Mouse (Mus musculus): ENCODE data around the gene Hspa4. TPM values are rescaled to one million over a fixed set of nuclear protein-coding genes. Genes with fewer than 3 reads are reported as not detected.
"Not testable (repeated sequence)": the region's sequence is repeated elsewhere in the genome, so short reads cannot be mapped to it uniquely, and the experiment has no call there.

Hspa4 gene
- total RNA-seq (2017) = 558 and 573 TPM in 2 replicates

- ATAC-seq (replicated peaks; ENCODE audit: low read depth, poor library complexity, severe bottlenecking) = peak; percentile 93
These were observed at the start of gene Hspa4 for GRCm38 (mm10) chr11:53300330-53301166. Hspa4 (minus strand) TSS chr11:53300457.

- ATAC-seq (replicated peaks; ENCODE audit: low read depth, poor library complexity, severe bottlenecking) = no peak
These were observed 45.5 kb upstream of the Hspa4 start for GRCm38 (mm10) chr11:53345738-53346137.

DNA sequence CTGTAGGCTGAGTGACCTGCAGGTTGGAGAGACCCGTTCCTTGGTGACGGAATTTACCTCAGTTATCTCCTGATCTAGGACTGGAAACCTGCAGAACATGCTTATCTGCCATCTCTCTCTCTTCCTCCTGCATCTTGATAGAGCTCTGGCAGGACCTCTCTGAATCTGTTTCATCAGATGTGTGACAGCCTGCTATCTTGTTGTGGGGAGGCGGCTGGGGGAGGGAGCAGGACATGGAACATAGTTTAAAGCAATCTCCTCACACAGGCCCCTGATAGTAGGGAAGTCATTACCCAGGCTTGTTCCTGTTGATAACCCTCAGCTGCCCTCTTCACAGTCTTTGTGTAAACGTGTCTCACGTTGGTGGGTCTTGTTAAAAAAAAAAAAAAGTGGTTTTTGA, 45.1 kb upstream of the Hspa4 start:
- ATAC-seq (replicated peaks; ENCODE audit: low read depth, poor library complexity, severe bottlenecking) = peak; percentile 79

DNA sequence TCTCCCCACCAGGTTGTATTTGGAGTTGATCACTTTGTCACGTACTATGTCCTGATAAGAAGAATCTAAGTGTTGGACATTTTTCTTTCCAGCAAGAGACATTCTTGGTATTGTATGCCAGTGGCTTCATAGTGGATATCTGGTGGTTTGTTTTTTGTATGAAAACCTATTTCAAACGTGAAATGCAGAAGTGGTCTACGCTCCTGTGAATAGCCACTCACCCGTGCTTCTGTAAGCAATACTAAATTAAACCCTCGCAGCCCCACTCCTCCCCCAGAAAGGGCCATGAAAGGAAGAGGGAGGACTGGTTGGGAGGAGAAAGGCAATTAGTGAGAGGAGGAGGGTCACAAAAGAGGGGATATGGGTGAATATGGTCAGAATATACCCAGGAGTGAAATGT, 42.5 kb upstream of the Hspa4 start:
- peak; percentile 59 for ATAC-seq (replicated peaks; ENCODE audit: low read depth, poor library complexity, severe bottlenecking)

DNA sequence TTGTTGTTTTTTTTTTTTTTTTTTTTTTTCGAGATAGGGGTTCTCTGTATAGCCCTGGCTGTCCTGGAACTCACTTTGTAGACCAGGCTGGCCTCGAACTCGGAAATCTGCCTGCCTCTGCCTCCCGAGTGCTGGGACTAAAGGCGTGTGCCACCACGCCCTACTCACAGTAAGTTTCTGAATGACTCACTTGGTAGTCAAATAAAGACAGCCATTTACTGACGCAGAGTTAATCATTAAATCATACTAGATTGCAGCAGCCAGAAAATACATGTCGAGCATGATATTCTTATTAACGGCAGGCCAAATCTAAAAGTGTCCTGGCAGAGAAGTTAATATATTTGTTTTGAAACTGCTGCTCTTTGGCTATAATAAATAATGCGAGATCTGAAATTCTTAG, 40.8 kb upstream of the Hspa4 start:
- ATAC-seq (replicated peaks; ENCODE audit: low read depth, poor library complexity, severe bottlenecking) = not testable (repeated sequence)

GRCm38 (mm10) chr11:53337684-53338083, 37.4 kb upstream of the Hspa4 start:
- ATAC-seq (replicated peaks; ENCODE audit: low read depth, poor library complexity, severe bottlenecking) = no peak

- no peak for ATAC-seq (replicated peaks; ENCODE audit: low read depth, poor library complexity, severe bottlenecking)
These were observed 36.7 kb upstream of the Hspa4 start for GRCm38 (mm10) chr11:53336924-53337323.

GRCm38 (mm10) chr11:53336182-53336571, 35.9 kb upstream of the Hspa4 start:
- ATAC-seq (replicated peaks; ENCODE audit: low read depth, poor library complexity, severe bottlenecking) = no peak

DNA sequence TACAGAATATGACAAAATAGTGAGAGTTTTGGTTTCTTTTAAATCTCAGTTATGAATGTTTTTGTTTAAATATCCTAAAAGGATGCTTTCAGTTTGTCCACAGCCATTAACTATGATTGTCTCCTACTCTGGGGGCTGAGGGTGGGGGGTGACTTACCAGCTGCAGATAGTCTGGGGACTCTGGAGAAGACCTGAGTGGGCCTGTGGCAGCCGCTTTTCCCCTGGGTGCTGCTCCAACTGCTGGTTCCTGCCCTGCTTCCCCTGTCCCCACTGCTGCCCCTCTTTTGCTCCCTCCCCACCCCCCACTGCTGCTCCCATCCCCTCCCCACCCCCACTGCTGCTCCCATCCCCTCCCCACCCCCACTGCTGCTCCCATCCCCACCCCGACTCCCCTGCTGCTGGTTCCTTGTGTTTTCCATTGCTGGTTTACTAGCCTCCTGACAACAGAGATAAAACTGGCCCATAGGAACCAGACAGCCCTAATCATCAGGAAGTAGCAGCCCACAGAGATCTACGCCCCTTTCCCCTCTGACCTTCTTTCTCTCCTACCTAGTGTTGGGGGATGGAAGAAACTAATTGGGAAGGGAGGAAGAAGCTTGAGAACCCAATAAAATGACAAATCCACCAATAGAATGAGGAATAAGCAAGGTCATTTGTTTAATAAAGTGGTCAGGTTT, 35.4 kb upstream of the Hspa4 start:
- ATAC-seq (replicated peaks; ENCODE audit: low read depth, poor library complexity, severe bottlenecking) = peak; percentile 85

DNA sequence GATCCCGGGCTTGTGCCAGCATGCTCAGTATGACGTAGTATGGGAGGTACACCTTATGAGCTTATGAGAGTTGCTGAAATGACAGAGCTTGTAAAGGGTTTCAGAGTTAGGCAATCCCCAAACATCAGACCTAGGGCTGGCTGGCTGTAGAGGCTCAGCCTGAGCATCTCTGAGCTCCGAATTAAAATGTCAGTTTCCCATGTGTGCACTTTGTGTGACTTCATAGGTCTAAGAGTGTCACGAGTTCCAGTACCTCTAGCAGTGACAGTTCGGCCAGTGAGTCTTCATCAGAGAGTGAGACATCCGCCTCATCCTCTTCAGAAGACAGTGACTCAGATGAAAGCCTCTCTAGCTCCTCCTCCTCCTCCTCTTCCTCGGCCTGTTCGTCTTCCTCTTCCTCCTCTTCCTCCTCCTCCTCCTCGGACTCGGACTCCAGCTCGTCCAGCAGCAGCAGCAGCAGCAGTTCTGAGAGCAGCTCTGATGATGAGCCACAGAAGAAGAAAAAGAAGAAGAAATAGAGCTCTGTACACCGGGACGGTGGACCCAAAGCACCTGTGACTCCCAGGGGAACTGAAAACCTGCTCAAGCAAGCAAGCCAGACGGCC, 31.9 kb upstream of the Hspa4 start:
- ATAC-seq (replicated peaks; ENCODE audit: low read depth, poor library complexity, severe bottlenecking) = no peak

- no peak for ATAC-seq (replicated peaks; ENCODE audit: low read depth, poor library complexity, severe bottlenecking)
These were observed 30.9 kb upstream of the Hspa4 start for GRCm38 (mm10) chr11:53331121-53331520.

GRCm38 (mm10) chr11:53330325-53330724, 30.1 kb upstream of the Hspa4 start:
- ATAC-seq (replicated peaks; ENCODE audit: low read depth, poor library complexity, severe bottlenecking) = no peak

GRCm38 (mm10) chr11:53324512-53324968, 24.3 kb upstream of the Hspa4 start, which contains the start of gene Zcchc10:
Zcchc10 (plus strand) TSS chr11:53324679.
- ATAC-seq (replicated peaks; ENCODE audit: low read depth, poor library complexity, severe bottlenecking) = peak; percentile 100

GRCm38 (mm10) chr11:53319867-53320266, 19.6 kb upstream of the Hspa4 start:
- not testable (repeated sequence) for ATAC-seq (replicated peaks; ENCODE audit: low read depth, poor library complexity, severe bottlenecking)

GRCm38 (mm10) chr11:53318568-53318967, 18.3 kb upstream of the Hspa4 start:
- not testable (repeated sequence) for ATAC-seq (replicated peaks; ENCODE audit: low read depth, poor library complexity, severe bottlenecking)

DNA sequence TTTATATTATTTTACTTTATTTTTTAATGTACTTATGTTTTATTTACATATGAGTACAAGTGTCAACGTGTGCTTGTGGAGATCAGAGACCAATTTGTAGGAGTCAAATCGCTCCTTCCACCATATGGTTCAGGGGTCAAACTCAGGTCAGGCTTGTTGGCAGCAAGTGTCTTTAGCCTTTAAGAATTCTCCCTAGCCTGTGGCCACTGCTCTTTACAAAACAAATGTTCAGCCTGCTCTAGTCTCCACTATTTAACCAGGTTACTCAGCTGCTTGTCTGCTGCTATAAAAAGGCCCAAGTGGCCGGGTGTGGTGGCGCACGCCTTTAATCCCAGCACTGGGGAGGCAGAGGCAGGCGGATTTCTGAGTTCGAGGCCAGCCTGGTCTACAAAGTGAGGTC, 17.8 kb upstream of the Hspa4 start:
- no peak for ATAC-seq (replicated peaks; ENCODE audit: low read depth, poor library complexity, severe bottlenecking)

- ATAC-seq (replicated peaks; ENCODE audit: low read depth, poor library complexity, severe bottlenecking) = no peak
These were observed 16.7 kb upstream of the Hspa4 start for GRCm38 (mm10) chr11:53316996-53317395.

- ATAC-seq (replicated peaks; ENCODE audit: low read depth, poor library complexity, severe bottlenecking) = peak; percentile 72
These were observed 14.5 kb upstream of the Hspa4 start for GRCm38 (mm10) chr11:53314770-53315173.

DNA sequence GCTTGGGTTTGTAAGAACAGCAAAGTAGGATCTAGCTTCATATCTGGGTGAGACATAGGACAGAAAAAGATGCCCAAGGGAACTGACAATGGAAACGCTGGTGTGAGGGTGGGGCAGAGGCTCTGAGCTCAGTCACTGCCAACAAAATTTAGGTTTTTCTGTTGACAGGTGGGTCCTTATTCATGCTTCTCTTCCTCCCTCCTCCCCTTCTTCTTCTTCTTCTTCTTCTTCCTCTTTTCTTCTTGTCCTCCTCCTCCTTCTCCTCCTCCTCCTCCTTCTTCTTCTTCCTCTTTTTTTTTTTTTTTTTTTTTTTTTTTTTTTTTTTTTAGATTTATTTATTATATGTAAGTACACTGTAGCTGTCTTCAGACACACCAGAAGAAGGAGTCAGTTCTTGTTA, 12.6 kb upstream of the Hspa4 start:
- not testable (repeated sequence) for ATAC-seq (replicated peaks; ENCODE audit: low read depth, poor library complexity, severe bottlenecking)

DNA sequence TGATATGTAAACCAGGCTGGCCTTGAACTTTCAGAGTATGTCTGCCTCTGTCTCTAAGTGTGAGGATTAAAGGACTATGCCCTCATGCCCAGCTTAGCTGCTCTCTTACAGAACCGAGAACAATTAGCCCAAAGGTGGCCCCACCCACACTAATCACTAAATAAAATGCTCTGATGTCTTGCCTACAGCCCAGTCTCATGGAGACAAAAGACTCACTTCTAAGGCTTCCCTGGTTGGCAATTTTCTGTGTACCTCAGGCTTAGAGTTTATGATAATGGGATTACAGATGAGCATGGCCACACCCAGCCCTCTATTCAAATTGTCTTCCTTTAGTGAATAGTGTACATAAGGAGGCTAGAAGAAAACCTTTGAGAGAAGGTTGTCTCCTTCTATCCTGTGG, 11.1 kb upstream of the Hspa4 start:
- ATAC-seq (replicated peaks; ENCODE audit: low read depth, poor library complexity, severe bottlenecking) = no peak

DNA sequence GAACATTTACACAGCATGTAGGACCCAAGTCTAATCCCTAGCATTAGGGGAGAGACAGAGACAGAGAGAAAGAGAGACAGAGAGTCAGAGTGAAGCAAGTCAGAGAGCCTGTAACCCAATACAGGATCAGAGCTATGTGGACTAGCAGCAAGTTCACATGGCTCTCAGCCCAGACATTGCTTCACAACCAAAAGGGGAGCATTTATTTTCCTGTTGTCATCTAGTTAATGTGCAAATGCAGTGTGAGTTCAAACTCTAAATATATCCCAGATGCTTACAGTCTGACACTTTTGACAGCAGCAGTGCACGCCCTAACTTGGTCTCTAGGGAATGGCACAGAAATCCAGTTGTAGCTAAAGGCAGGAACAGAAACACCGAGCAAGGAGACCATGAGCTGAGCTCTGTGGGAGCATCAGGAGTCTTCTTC, 8.6 kb upstream of the Hspa4 start:
- peak; percentile 44 for ATAC-seq (replicated peaks; ENCODE audit: low read depth, poor library complexity, severe bottlenecking)

All from common myeloid progenitor, adult 5-6 weeks (primary cell).